Mouse (Mus musculus) embryonic fibroblast, embryonic 13.5 days (primary cell): ENCODE results near the gene Mst1.

Experiments used
- CTCF ChIP-seq: IDR thresholded peaks from 2 replicates; pipeline ENCODE4 v1.5.1; 2011; ENCODE audit warnings: mild to moderate bottlenecking, control low read depth, low read length, moderate library complexity, borderline replicate concordance; ENCODE audit not compliant: insufficient read depth
- POLR2A ChIP-seq: IDR thresholded peaks from 2 replicates; pipeline ENCODE4 v1.6.1; 2011; ENCODE audit warnings: low read depth, mild to moderate bottlenecking, control low read depth, low read length, moderate library complexity

DNA sequence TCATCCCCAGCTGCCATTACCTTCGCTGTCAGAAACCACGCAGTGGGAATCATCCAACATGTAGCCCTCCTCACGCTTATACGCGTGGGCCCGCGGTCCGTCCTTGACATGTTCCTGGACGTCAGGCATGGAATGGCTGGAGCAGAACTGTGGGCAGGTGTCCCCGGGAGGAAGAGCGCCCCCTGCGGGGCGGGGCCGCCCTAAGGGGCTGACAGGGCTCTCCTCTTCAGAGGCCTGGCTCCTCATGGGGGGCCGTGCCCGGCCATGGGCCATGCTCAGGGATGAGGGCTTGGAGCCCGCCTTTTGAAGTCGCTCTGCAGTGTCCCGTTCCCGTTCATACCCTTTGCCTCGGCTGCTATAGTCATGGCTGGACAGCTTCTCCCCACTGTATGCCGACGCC is 25.9 kb downstream of the Mst1 start:
- TF ChIP-seq CTCF (no peak), POLR2A (no peak)
